Mouse (Mus musculus) intestine, embryonic 16.5 days (tissue): Measurements from ENCODE around the gene Ddb1. TPM values are rescaled to one million over a fixed set of nuclear protein-coding genes. Genes with fewer than 3 reads are reported as not detected.

Experiments
- ATAC-seq: fragments of 200-750 bp; cut with Nextera tagmentation; 2 replicates; pipeline ENCODE4 v1.8.0; 2017; ENCODE audit warnings: moderate TSS enrichment, moderate library complexity
- H3K27ac ChIP-seq: fragments of 300-500 bp; sonication (generic); 2 replicates; pipeline ENCODE4 v1.5.1; 2014; ENCODE audit warnings: mild to moderate bottlenecking, low read length
- H3K27me3 ChIP-seq: fragments of 300-500 bp; sonication (generic); replicated peaks from 2 replicates; pipeline ENCODE4 v1.6.1; 2014; ENCODE audit warnings: low read length, control low read depth, mixed read lengths; ENCODE audit not compliant: control insufficient read depth, insufficient read depth
- H3K36me3 ChIP-seq: fragments of 300-500 bp; sonication (generic); 2 replicates; pipeline ENCODE4 v1.6.1; 2014; ENCODE audit warnings: low read length, control low read depth; ENCODE audit not compliant: control insufficient read depth, insufficient read depth
- H3K4me1 ChIP-seq: fragments of 300-500 bp; sonication (generic); 2 replicates; pipeline ENCODE4 v1.6.1; 2014; ENCODE audit warnings: low read length, control low read depth, mixed read lengths; ENCODE audit not compliant: control insufficient read depth, insufficient read depth
- H3K4me2 ChIP-seq: fragments of 300-500 bp; sonication (generic); 2 replicates; pipeline ENCODE4 v1.6.1; 2014; ENCODE audit warnings: low read depth, low read length, control low read depth
- H3K4me3 ChIP-seq: fragments of 300-500 bp; sonication (generic); 2 replicates; pipeline ENCODE4 v1.5.1; 2014; ENCODE audit warnings: mild to moderate bottlenecking, low read length
- H3K9ac ChIP-seq: fragments of 300-500 bp; sonication (generic); 2 replicates; pipeline ENCODE4 v1.6.1; 2014; ENCODE audit warnings: low read depth, low read length
- H3K9me3 ChIP-seq: fragments of 300-500 bp; sonication (generic); 2 replicates; pipeline ENCODE4 v1.6.1; 2016; ENCODE audit warnings: low read length, control low read depth; ENCODE audit not compliant: control insufficient read depth
- WGBS: fragments of 180-500 bp; shearing (Covaris S2); extraction: QIAGEN DNeasy Blood & Tissue Kit; methylation state at CpG from one replicate; pipeline ENCODE4 v1.1.7; 2014; 5-methylcytosine and 5-hydroxymethylcytosine counted together
- polyA plus RNA-seq: library from polyadenylated mRNA; unstranded; fragments of >200 nt; fragmentation: Nextera tagmentation; extraction: Ambion mirVana; gene quantifications from 2 replicates; pipeline ENCODE4 v1.2.1, GENCODE M21; 2015

Gene Ddb1
- polyA plus RNA-seq, 1 experiment from 2014 or later = 268 TPM

GRCm38 (mm10) chr19:10671854-10672417 is 66.8 kb downstream of the Ddb1 start:
- ATAC-seq = peak; percentile 75
- H3K9ac ChIP-seq = no peak overlapping the region
- H3K36me3 ChIP-seq = no peaks in the 10 kb centered on the region
- H3K9me3 ChIP-seq = no peaks in the 10 kb centered on the region
- H3K27ac ChIP-seq = no peak overlapping the region
- 46% methylated on average over 9 of the region's 9 CpGs for WGBS
- H3K4me1 ChIP-seq = peaks cover 13% of the 10 kb centered on the region
- H3K27me3 ChIP-seq = no peaks in the 10 kb centered on the region
- no peak overlapping the region for H3K4me2 ChIP-seq
- H3K4me3 ChIP-seq = no peak overlapping the region

- WGBS = 58% methylated on average over 1 of the region's 1 CpGs
- peaks cover 13% of the 10 kb centered on the region for H3K4me1 ChIP-seq
- H3K4me2 ChIP-seq = no peak overlapping the region
- H3K27ac ChIP-seq = no peak overlapping the region
- H3K36me3 ChIP-seq = no peaks in the 10 kb centered on the region
- H3K9ac ChIP-seq = no peak overlapping the region
- no peaks in the 10 kb centered on the region for H3K9me3 ChIP-seq
- ATAC-seq = no peak
- H3K27me3 ChIP-seq = no peaks in the 10 kb centered on the region
- no peak overlapping the region for H3K4me3 ChIP-seq
Observed at GRCm38 (mm10) chr19:10673275-10673674, 68.1 kb downstream of the Ddb1 start.

GRCm38 (mm10) chr19:10676656-10677055 is 71.5 kb downstream of the Ddb1 start:
- Histone ChIP-seq H3K4me1 (peaks cover 7% of the 10 kb centered on the region), H3K9me3 (no peaks in the 10 kb centered on the region), H3K4me2 (no peak overlapping the region), H3K27ac (no peak overlapping the region), H3K9ac (no peak overlapping the region), H3K36me3 (no peaks in the 10 kb centered on the region), H3K27me3 (no peaks in the 10 kb centered on the region), H3K4me3 (no peak overlapping the region)
- no peak for ATAC-seq
- WGBS = 83% methylated on average over 16 of the region's 16 CpGs

- no peaks in the 10 kb centered on the region for H3K27me3 ChIP-seq
- H3K36me3 ChIP-seq = no peaks in the 10 kb centered on the region
- no peak within 1 kb of the TSS for H3K4me3 ChIP-seq
- WGBS = 36% methylated on average over 6 of the region's 6 CpGs
- no peak within 1 kb of the TSS for H3K9ac ChIP-seq
- peak; percentile 73 for ATAC-seq
- no peak within 1 kb of the TSS for H3K27ac ChIP-seq
- no peaks in the 10 kb centered on the region for H3K9me3 ChIP-seq
- H3K4me2 ChIP-seq = no peak within 1 kb of the TSS
- no peaks in the 10 kb centered on the region for H3K4me1 ChIP-seq
Observed at GRCm38 (mm10) chr19:10677915-10678771, 73.0 kb downstream of the Ddb1 start, which contains the start of gene Pga5. Gene Pga5 (minus strand): TSS chr19:10678071.

- Histone ChIP-seq H3K27me3 (no peaks in the 10 kb centered on the region), H3K36me3 (no peaks in the 10 kb centered on the region), H3K4me2 (no peak overlapping the region), H3K4me3 (no peak overlapping the region), H3K4me1 (no peaks in the 10 kb centered on the region), H3K27ac (no peak overlapping the region), H3K9ac (no peak overlapping the region), H3K9me3 (no peaks in the 10 kb centered on the region)
- peak; percentile 41; the same call in 1 of the 2 replicates for ATAC-seq
- WGBS = 79% methylated on average over 1 of the region's 1 CpGs
Observed at GRCm38 (mm10) chr19:10678772-10679067, 73.6 kb downstream of the Ddb1 start.

Other genes with a start within 250 kb of the Ddb1 start
- 0.94 and 1.3 TPM in 2 replicates for gene Syt7, start 216.2 kb upstream of the Ddb1 start, polyA plus RNA-seq
- 0.18 and 0.55 TPM in 2 replicates for gene Lrrc10b, start 147.9 kb upstream of the Ddb1 start, polyA plus RNA-seq
- 2.0 and 3.4 TPM in 2 replicates for gene Ppp1r32, start 122.4 kb upstream of the Ddb1 start, polyA plus RNA-seq
- 29.7 and 30.9 TPM in 2 replicates for gene Cpsf7, start 80.1 kb upstream of the Ddb1 start, polyA plus RNA-seq
- gene Sdhaf2, start 79.2 kb upstream of the Ddb1 start, polyA plus RNA-seq = 57.4 and 60.9 TPM in 2 replicates
- 25.9 and 28.4 TPM in 2 replicates for gene Tmem216, start 49.1 kb upstream of the Ddb1 start, polyA plus RNA-seq
- 22.5 and 23.0 TPM in 2 replicates for gene Cyb561a3, start 28.2 kb upstream of the Ddb1 start, polyA plus RNA-seq
- gene Tmem138, start 28.0 kb upstream of the Ddb1 start, polyA plus RNA-seq = 23.9 and 27.5 TPM in 2 replicates
- gene Tkfc, start 327 bp downstream of the Ddb1 start, polyA plus RNA-seq = 70.8 and 81.3 TPM in 2 replicates
- 4.8 and 5.5 TPM in 2 replicates for gene Vwce, start 28.9 kb downstream of the Ddb1 start, polyA plus RNA-seq
- gene Pga5, start 72.7 kb downstream of the Ddb1 start, polyA plus RNA-seq = 0.71 and 0.78 TPM in 2 replicates
- 36.2 and 37.6 TPM in 2 replicates for gene Vps37c, start 83.4 kb downstream of the Ddb1 start, polyA plus RNA-seq
- gene Cd5, start 133.7 kb downstream of the Ddb1 start, polyA plus RNA-seq = 0.17 TPM in 1 of 2 replicates, not detected in the other
- 0.23 and 0.38 TPM in 2 replicates for gene Cd6, start 224.7 kb downstream of the Ddb1 start, polyA plus RNA-seq
- gene Slc15a3, start 234.4 kb downstream of the Ddb1 start, polyA plus RNA-seq = 0.48 and 0.56 TPM in 2 replicates